Mouse (Mus musculus): ENCODE measurements around the gene Lactbl1. TPM values are rescaled to one million over a fixed set of nuclear protein-coding genes. Genes with fewer than 3 reads are reported as not detected.

The Lactbl1 gene
- polyA plus RNA-seq, 1 experiment: 0.13 TPM

DNA sequence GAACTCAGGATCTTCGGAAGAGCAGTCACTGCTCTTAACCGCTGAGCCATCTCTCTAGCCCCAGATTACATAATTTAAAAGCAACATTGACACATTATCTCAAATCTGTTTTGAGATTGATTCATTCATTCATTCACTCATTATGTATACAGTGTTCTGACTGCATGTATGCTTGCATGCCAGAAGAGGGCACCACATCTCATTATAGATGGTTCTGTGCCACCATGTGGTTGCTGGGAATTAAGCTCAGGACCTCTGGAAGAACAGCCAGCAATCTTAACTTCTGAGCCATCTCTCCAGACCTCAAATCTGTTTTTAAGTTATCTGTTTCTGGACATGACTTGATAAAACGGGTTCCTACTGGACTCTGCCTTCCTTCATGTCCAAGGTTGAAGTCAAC, 22.6 kb upstream of the Lactbl1 start:
- Histone ChIP-seq H3K27me3 (ENCODE audit: control insufficient read depth, insufficient read depth, low read length) (no peaks in the 10 kb centered on the region), H3K4me1 (ENCODE audit: control insufficient read depth, insufficient read depth, low read length) (peaks cover 7% of the 10 kb centered on the region; the same call in 1 of the 2 replicates), H3K27ac (ENCODE audit: insufficient read depth, low read length) (no peak overlapping the region), H3K4me3 (replicated peaks; ENCODE audit: insufficient read depth, low read depth, low read length) (no peak overlapping the region)
- DNase-seq: no peak
- 76% methylated on average over 3 of the region's 3 CpGs for WGBS
- TF ChIP-seq POLR2A (IDR thresholded peaks at IDR 0.05; ENCODE audit: borderline replicate concordance, insufficient read depth, low read length): no peak

DNA sequence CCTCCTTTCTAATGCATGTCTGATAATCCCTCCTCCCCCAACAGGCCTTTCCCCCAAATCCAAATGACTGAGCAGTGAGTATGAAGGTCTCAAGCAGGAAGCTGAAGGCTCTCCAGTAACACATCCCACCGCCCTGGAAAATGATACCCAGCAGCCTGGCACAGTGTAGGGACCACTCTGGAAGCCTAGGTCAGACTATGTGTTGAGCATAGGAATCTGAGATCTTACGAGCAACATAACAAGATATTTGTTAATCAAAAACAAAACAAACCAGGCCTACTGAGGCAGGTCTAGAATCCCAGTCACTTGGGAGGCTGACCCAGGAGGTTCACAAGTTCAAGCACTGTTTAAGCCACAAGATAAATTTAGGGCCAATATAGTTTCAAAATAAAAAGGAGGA, 21.9 kb upstream of the Lactbl1 start:
- H3K27me3 ChIP-seq (ENCODE audit: control insufficient read depth, insufficient read depth, low read length): no peaks in the 10 kb centered on the region
- WGBS: 77% methylated on average over 2 of the region's 2 CpGs

DNA sequence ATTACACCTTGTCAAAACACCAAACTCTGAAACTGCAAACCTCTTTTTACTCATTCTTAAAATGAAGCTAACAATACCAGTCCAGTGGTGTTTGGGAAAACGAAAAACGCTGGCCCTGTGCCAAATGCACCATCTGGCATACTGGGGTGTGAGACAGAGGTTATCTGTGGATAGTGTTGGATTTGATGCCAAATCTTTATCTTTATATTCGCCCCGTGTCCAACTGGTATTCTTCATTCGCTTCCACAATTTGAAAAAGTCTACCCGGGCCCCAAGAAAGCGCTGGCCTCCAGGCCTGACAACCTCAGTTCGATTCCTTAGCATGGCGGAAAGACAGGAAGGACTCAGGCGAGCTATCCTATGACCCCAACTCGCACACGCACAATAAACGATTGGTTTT, 20.9 kb upstream of the Lactbl1 start:
- WGBS: under 1% methylated on average over 13 of the region's 13 CpGs
- H3K27me3 ChIP-seq (ENCODE audit: control insufficient read depth, insufficient read depth, low read length): no peaks in the 10 kb centered on the region
- peak overlapping the region; percentile 89 for H3K4me3 ChIP-seq (replicated peaks; ENCODE audit: insufficient read depth, low read depth, low read length)
- no peak overlapping the region for H3K27ac ChIP-seq (ENCODE audit: insufficient read depth, low read length)
- peaks cover 2% of the 10 kb centered on the region; the same call in 1 of the 2 replicates for H3K4me1 ChIP-seq (ENCODE audit: control insufficient read depth, insufficient read depth, low read length)
- DNase-seq: peak; percentile 61 to 67
- TF ChIP-seq POLR2A (IDR thresholded peaks at IDR 0.05; ENCODE audit: borderline replicate concordance, insufficient read depth, low read length): no peak
- no peak for TF ChIP-seq CTCF (IDR thresholded peaks at IDR 0.05; ENCODE audit: borderline replicate concordance, insufficient read depth, low read depth, low read length)

More for the DNA sequence above, 21.9 kb upstream of the Lactbl1 start:
- Histone ChIP-seq H3K27ac (ENCODE audit: insufficient read depth, low read length) (no peak overlapping the region), H3K4me3 (replicated peaks; ENCODE audit: insufficient read depth, low read depth, low read length) (no peak overlapping the region), H3K4me1 (ENCODE audit: control insufficient read depth, insufficient read depth, low read length) (peaks cover 4% of the 10 kb centered on the region; the same call in 1 of the 2 replicates)
- DNase-seq: no peak
- no peak for TF ChIP-seq POLR2A (IDR thresholded peaks at IDR 0.05; ENCODE audit: borderline replicate concordance, insufficient read depth, low read length)
- TF ChIP-seq CTCF (IDR thresholded peaks at IDR 0.05; ENCODE audit: borderline replicate concordance, insufficient read depth, low read depth, low read length): no peak

DNA sequence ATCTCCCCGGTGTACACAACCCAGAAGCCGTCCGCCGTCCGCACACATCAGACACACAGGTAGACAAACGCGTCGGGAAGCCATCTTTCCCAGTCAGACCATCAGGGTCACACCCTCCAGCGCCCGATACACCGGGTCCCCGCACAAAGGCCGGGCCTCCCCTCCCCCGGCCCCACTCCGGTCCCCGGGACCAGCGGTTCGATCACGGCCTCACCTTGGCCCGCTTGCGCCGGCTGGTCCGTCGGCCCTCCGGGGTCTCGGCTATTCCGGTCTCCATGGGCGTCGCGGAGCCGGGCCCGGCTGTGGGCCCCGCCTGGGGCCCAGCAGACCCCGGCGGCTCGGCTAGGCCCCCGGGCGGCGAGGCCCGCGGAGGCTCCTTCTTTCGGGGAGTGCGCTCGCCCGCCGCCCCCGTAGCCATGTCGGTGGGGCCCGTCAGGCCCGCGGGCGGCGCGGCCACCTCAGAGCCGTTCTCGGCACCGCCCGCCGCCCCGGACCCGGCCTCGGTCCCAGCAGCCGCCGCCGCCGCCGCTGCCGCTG, 20.3 kb upstream of the Lactbl1 start:
- Histone ChIP-seq H3K27ac (ENCODE audit: insufficient read depth, low read length) (peak overlapping the region; percentile 26; the same call in 1 of the 2 replicates), H3K4me3 (replicated peaks; ENCODE audit: insufficient read depth, low read depth, low read length) (peak overlapping the region; percentile 89), H3K27me3 (ENCODE audit: control insufficient read depth, insufficient read depth, low read length) (no peaks in the 10 kb centered on the region), H3K4me1 (ENCODE audit: control insufficient read depth, insufficient read depth, low read length) (peaks cover 2% of the 10 kb centered on the region; the same call in 1 of the 2 replicates)
- TF ChIP-seq POLR2A (IDR thresholded peaks at IDR 0.05; ENCODE audit: borderline replicate concordance, insufficient read depth, low read length) (no peak), CTCF (IDR thresholded peaks at IDR 0.05; ENCODE audit: borderline replicate concordance, insufficient read depth, low read depth, low read length) (no peak)
- peak; percentile 46 to 59 for DNase-seq
- under 1% methylated on average over 63 of the region's 68 CpGs for WGBS

DNA sequence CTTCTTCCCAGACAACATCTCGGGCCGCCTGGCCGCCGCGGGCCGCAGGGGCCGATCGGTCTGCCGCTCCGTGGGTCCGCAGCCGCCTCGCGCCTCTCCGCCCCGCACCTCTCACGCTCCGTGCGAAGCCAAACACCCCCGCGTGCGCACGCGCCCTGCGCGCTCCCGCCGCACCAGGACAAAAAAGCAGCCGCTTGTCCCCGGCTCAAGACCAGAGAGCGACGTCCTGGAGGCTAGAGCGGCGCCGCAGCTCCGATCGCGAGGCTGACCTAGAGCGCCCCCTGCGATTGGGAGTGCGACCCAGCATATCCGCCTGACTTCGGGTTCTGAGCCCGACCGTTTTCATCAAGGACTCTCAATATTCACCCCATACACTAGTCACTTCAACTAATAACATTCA, 19.9 kb upstream of the Lactbl1 start, which contains the start of gene Kdm1a:
Gene Kdm1a, minus strand, starts transcription at position 156 of the 400 bp plus-strand sequence.
- Histone ChIP-seq H3K4me1 (ENCODE audit: control insufficient read depth, insufficient read depth, low read length) (peaks cover 2% of the 10 kb centered on the region; the same call in 1 of the 2 replicates), H3K27me3 (ENCODE audit: control insufficient read depth, insufficient read depth, low read length) (no peaks in the 10 kb centered on the region), H3K4me3 (replicated peaks; ENCODE audit: insufficient read depth, low read depth, low read length) (peak within 1 kb of the TSS; percentile 89), H3K27ac (ENCODE audit: insufficient read depth, low read length) (peak within 1 kb of the TSS; percentile 26; the same call in 1 of the 2 replicates)
- DNase-seq: peak; percentile 95 to 96
- TF ChIP-seq CTCF (IDR thresholded peaks at IDR 0.05; ENCODE audit: borderline replicate concordance, insufficient read depth, low read depth, low read length): peak; percentile 89
- TF ChIP-seq POLR2A (IDR thresholded peaks at IDR 0.05; ENCODE audit: borderline replicate concordance, insufficient read depth, low read length): peak; percentile 71
- WGBS: under 1% methylated on average over 45 of the region's 45 CpGs

DNA sequence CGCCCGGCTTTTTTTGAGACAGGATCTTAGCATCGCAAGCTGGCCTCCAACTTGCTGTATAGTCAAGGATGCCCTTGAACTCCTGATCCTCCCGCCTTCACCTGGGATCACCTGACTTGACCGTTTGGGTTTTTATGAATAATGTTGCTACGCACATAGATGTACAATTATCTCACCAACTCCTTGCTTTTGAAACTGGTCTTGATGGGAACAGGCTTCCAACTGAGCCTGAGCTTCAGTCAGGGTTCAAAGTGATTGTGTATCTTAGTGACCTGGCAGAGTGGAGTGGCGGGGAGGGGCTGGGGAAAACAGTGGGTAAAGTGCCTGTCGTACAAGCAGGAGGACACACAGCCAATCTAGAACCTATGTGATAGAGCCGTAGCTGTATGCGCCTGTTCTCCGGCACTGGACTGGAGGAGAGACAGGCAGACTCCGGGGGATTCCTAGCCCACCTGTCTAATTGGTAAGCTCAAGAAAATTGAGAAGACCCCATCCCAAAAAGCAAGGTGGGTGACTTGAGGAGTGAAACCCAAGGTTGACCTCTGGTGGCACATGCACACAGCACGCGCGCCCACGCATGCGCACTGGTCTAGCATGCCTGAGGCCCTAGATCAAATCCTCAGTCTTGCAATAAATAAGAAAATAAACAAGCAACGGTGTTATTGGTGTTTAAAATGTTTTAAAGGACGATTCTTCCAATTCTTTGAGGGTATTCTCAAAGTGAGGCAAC, 16.5 kb upstream of the Lactbl1 start:
- Histone ChIP-seq H3K4me3 (replicated peaks; ENCODE audit: insufficient read depth, low read depth, low read length) (no peak overlapping the region), H3K4me1 (ENCODE audit: control insufficient read depth, insufficient read depth, low read length) (no peaks in the 10 kb centered on the region; the same call in 1 of the 2 replicates), H3K27me3 (ENCODE audit: control insufficient read depth, insufficient read depth, low read length) (no peaks in the 10 kb centered on the region), H3K27ac (ENCODE audit: insufficient read depth, low read length) (no peak overlapping the region)
- WGBS: 91% methylated on average over 19 of the region's 19 CpGs
- TF ChIP-seq POLR2A (IDR thresholded peaks at IDR 0.05; ENCODE audit: borderline replicate concordance, insufficient read depth, low read length) (no peak), CTCF (IDR thresholded peaks at IDR 0.05; ENCODE audit: borderline replicate concordance, insufficient read depth, low read depth, low read length) (no peak)
- DNase-seq: no peak

DNA sequence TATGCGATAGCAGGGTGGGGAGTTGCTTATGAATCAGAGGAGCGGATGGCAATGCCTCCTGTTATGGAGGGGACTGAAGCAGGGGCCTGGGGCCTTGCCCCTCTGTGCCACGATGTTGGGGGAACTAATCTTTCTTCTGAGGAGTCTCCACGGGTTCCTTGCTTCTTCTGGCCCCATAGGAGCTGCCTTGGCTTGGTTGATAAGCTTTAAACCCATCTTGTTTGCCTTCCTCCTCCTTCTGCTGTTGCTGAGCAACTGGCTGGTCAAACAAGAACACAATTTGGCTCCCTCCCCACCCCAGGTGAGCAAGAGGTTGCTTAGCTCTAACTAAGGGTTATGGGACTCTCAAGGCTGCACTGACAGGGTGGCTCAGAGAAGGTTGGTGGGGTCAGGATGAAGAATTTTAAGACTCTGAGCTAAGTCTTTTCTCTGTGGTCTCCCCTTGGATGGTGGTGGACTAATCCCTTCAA, 12.0 kb upstream of the Lactbl1 start, which contains the start of gene Tex46:
Gene Tex46, plus strand, starts transcription at position 51 of the 470 bp plus-strand sequence.
- Histone ChIP-seq H3K4me3 (replicated peaks; ENCODE audit: insufficient read depth, low read depth, low read length) (no peak within 1 kb of the TSS), H3K27ac (ENCODE audit: insufficient read depth, low read length) (no peak within 1 kb of the TSS), H3K4me1 (ENCODE audit: control insufficient read depth, insufficient read depth, low read length) (no peaks in the 10 kb centered on the region), H3K27me3 (ENCODE audit: control insufficient read depth, insufficient read depth, low read length) (no peaks in the 10 kb centered on the region)
- TF ChIP-seq CTCF (IDR thresholded peaks at IDR 0.05; ENCODE audit: borderline replicate concordance, insufficient read depth, low read depth, low read length): no peak
- no peak for TF ChIP-seq POLR2A (IDR thresholded peaks at IDR 0.05; ENCODE audit: borderline replicate concordance, insufficient read depth, low read length)
- 52% methylated on average over 4 of the region's 4 CpGs for WGBS
- DNase-seq: no peak
